Mouse (Mus musculus) testis, adult 2 months (tissue): ENCODE data around the gene Khnyn. TPM values are rescaled to one million over a fixed set of nuclear protein-coding genes. Genes with fewer than 3 reads are reported as not detected.

ENCODE experiments used
- H3K27ac ChIP-seq: fragments of 200-500 bp; 2 replicates; pipeline ENCODE4 v1.5.1; 2012; ENCODE audit warnings: low read depth, low read length; ENCODE audit not compliant: control insufficient read depth, insufficient read depth
- H3K27me3 ChIP-seq: fragments of 200-500 bp; 2 replicates; pipeline ENCODE4 v1.6.1; 2012; ENCODE audit warnings: mild to moderate bottlenecking, low read length, moderate library complexity; ENCODE audit not compliant: control insufficient read depth, insufficient read depth
- H3K36me3 ChIP-seq: fragments of 200-500 bp; 2 replicates; pipeline ENCODE4 v1.6.1; 2012; ENCODE audit warnings: mild to moderate bottlenecking, low read length; ENCODE audit not compliant: control insufficient read depth, insufficient read depth
- H3K4me1 ChIP-seq: fragments of 200-500 bp; 2 replicates; pipeline ENCODE4 v1.6.1; 2012; ENCODE audit warnings: low read length; ENCODE audit not compliant: control insufficient read depth, insufficient read depth
- H3K4me3 ChIP-seq: fragments of 200-500 bp; 2 replicates; pipeline ENCODE4 v1.5.1; 2012; ENCODE audit warnings: low read depth, mild to moderate bottlenecking, low read length, moderate library complexity, mixed read lengths; ENCODE audit not compliant: control insufficient read depth
- CTCF ChIP-seq: fragments of 200-500 bp; IDR thresholded peaks from 2 replicates; pipeline ENCODE4 v1.5.1; 2012; ENCODE audit warnings: low read depth, mild to moderate bottlenecking, inconsistent platforms, low read length, moderate library complexity; ENCODE audit not compliant: control insufficient read depth, insufficient read depth, insufficient replicate concordance
- POLR2A ChIP-seq: fragments of 200-500 bp; IDR thresholded peaks from 2 replicates; pipeline ENCODE4 v1.6.1; 2012; ENCODE audit warnings: low read depth, mild to moderate bottlenecking, inconsistent platforms, low read length, moderate library complexity; ENCODE audit not compliant: control insufficient read depth
- polyA plus RNA-seq: library from polyadenylated mRNA; depleted of rRNA; stranded (reverse); fragments of >200 nt; gene quantifications from 2 replicates; pipeline ENCODE4 v1.2.3, GENCODE M21; 2012; rRNA removed

Khnyn gene
- polyA plus RNA-seq, result 5.0 and 5.1 TPM in 2 replicates

DNA sequence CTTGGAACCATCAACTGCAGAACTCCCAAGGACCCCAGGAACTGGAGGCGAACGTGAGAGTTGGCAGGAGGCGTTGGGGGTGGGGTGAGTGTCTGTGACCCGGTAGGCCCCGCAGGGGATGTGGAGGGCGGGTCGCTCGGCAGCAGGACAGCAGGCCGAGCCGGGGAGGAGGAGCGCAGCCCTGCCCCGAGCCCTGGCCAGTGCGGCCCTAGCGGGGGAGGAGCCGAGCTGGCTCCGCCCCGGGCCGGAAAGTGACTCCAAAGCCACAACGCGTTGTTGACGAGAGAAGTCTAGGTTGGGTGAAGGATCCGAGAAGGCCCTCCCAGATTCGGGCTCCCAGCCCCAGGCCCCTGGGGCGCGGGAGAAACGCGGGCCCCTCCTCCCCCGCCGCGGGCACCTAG is at the start of gene Khnyn:
Khnyn (plus strand) TSS at position 235 of the 401 bp plus-strand sequence.
- Histone ChIP-seq H3K27me3 (no peaks in the 10 kb centered on the region), H3K4me1 (peaks cover 29% of the 10 kb centered on the region), H3K4me3 (peak within 1 kb of the TSS; percentile 80), H3K27ac (peak within 1 kb of the TSS; percentile 61), H3K36me3 (no peaks in the 10 kb centered on the region)
- TF ChIP-seq POLR2A (peak; percentile 70), CTCF (no peak)

DNA sequence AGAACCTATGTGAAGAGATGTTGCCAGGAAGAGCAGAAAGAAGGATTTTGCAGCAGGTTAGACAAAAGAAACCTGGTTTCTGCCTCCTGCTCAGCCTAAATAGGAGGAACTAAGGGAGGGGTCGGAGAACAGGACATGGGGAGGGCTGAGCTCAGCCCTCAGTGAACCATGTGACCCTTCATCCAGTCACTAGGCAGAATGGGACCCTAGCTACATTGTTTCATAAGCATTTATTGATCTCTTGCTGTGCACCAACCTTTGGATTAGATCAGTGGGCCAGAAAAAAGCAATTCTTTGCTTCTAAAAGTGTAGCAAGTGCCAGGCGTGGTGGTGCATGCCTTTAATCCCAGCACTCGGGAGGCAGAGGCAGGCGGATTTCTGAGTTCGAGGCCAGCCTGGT is 46.4 kb upstream of the Khnyn start:
- TF ChIP-seq CTCF, result no peak
- no peak for TF ChIP-seq POLR2A
- H3K36me3 ChIP-seq, result no peaks in the 10 kb centered on the region

DNA sequence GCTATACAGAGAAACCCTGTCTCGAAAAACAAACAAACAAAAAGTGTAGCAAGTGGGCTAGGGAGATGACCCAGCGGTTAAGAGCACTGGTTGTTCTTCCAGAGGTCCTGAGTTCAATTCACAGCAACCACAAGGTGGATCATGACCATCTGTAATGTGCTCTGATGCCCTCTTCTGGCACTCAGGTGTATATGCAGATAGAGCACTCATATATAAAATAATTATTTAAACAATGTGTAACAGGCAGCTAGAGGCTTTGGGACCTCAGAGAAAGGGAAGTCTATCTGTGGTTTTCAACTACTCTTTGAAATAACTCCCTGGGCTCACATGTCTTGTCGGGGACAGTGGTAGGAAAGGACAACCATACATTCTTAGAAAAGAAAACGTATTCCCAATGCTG is 46.0 kb upstream of the Khnyn start:
- no peak overlapping the region for H3K27ac ChIP-seq
- H3K27me3 ChIP-seq, result no peaks in the 10 kb centered on the region
- H3K4me1 ChIP-seq, result no peaks in the 10 kb centered on the region
- TF ChIP-seq CTCF, result no peak
- TF ChIP-seq POLR2A, result no peak
- no peak overlapping the region for H3K4me3 ChIP-seq
- no peaks in the 10 kb centered on the region for H3K36me3 ChIP-seq

More for the DNA sequence above, 46.4 kb upstream of the Khnyn start:
- Histone ChIP-seq H3K27me3 (no peaks in the 10 kb centered on the region), H3K4me1 (no peaks in the 10 kb centered on the region), H3K27ac (no peak overlapping the region), H3K4me3 (no peak overlapping the region)

DNA sequence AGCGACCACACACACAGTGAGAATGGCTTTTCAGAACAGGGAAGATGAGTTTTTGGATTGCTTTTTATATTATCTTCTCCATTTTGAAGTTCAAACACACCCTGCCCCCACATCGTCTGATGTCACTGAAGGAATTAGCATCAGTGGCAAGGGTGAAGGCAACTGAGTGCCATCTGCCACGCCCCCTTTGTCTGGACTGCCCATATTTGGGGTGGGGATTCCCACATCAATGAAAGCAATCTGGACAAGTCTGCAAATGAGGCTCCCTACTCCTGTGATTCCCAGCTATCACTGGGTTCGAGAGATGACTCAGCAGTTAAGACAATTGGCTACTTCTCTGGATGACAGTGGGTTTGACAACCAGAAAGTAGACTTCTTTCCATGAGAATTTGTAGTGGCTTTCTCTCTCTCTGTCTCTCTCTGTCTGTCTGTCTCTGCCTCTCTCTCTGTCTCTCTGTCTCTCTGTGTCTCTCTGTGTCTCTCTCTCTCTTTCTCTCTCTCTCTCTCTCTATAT is 43.8 kb upstream of the Khnyn start:
- no peaks in the 10 kb centered on the region for H3K4me1 ChIP-seq
- H3K27ac ChIP-seq, result no peak overlapping the region
- H3K27me3 ChIP-seq, result no peaks in the 10 kb centered on the region
- no peak overlapping the region for H3K4me3 ChIP-seq
- no peak for TF ChIP-seq CTCF
- no peak for TF ChIP-seq POLR2A
- H3K36me3 ChIP-seq, result no peaks in the 10 kb centered on the region

DNA sequence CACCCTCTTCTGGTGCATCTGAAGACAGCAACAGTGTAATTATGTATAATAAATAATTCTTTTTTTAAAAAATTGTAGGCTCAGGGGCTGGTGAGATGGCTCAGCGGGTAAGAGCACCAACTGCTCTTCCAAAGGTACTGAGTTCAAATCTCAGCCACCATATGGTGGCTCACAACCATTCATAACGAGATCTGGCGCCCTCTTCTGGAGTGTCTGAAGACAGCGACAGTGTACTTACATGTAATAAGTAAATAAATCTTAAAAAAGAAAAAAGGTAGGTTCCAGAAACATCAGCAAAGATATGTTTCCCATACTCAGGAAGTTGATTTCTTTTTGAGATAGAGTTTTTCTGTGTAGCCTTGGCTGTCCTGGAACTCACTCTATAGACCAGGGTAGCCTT is 42.0 kb upstream of the Khnyn start:
- no peaks in the 10 kb centered on the region for H3K27me3 ChIP-seq
- H3K4me1 ChIP-seq, result no peaks in the 10 kb centered on the region

DNA sequence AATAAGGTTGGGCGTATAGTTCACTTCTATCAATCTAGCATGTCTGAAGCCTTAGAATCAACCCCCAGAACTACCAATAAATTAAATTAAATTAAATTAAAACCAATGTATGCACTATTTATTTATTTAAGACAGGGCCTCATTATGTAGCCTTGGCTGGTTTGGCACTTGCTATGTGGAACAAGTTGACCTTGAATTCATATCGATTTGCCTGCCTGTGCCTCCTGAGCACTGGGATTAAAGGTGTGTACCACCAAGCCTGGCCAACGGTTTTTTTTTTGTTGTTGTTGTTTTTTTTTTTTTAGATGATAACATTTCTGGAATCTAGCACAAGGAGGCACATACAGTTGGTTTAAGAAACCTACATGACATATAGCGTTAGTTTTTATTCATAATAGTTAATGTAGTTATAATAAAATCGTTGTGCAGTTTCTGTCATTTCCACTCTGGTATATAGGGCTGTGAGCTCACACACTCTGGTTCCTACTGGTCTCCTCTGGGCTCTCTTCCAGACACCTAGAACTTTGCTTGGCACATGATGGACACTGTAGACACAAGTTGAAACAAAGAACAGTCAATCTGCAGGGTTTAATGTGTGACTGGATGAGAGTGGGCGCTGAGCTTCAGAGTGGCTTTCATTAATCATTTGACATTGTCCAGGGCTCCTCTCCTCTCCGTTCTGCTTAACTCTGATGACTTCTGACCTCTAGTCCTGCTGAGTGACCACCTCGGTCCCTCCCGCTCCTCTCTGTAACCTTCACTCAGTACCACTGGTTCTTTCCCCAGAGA is 39.0 kb upstream of the Khnyn start:
- no peak overlapping the region for H3K4me3 ChIP-seq
- TF ChIP-seq POLR2A, result no peak
- TF ChIP-seq CTCF, result no peak
- no peaks in the 10 kb centered on the region for H3K27me3 ChIP-seq
- H3K36me3 ChIP-seq, result no peaks in the 10 kb centered on the region
- no peak overlapping the region for H3K27ac ChIP-seq
- H3K4me1 ChIP-seq, result no peaks in the 10 kb centered on the region

More for the DNA sequence above, 42.0 kb upstream of the Khnyn start:
- H3K27ac ChIP-seq, result no peak overlapping the region
- H3K4me3 ChIP-seq, result no peak overlapping the region
- TF ChIP-seq CTCF (no peak), POLR2A (no peak)
- no peaks in the 10 kb centered on the region for H3K36me3 ChIP-seq

DNA sequence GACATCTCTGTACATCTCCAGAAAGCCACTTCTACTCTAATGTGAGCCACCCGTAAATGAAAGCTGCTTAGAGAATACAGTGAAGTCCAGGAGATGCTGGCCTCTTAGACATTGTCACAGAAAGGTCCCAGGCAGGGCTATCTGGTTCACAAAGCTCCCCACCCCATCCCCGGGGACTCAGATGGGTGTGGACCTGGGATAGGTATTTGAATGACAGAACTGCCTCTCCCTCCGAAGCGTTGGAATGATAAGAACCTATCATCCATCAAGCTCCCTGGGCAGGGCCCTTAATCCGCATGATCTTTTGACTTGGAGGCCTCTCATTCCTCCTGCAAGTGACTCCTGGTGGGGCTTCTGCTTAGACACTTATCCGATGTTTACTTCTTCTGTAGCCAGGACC is 33.9 kb upstream of the Khnyn start:
- no peak overlapping the region for H3K27ac ChIP-seq
- H3K27me3 ChIP-seq, result no peaks in the 10 kb centered on the region
- H3K4me3 ChIP-seq, result no peak overlapping the region
- TF ChIP-seq POLR2A, result no peak
- no peak for TF ChIP-seq CTCF
- H3K36me3 ChIP-seq, result no peaks in the 10 kb centered on the region
- peaks cover 12% of the 10 kb centered on the region for H3K4me1 ChIP-seq
